Mouse (Mus musculus): Measurements from ENCODE around the gene Zfp385c.

Zfp385c gene

DNA sequence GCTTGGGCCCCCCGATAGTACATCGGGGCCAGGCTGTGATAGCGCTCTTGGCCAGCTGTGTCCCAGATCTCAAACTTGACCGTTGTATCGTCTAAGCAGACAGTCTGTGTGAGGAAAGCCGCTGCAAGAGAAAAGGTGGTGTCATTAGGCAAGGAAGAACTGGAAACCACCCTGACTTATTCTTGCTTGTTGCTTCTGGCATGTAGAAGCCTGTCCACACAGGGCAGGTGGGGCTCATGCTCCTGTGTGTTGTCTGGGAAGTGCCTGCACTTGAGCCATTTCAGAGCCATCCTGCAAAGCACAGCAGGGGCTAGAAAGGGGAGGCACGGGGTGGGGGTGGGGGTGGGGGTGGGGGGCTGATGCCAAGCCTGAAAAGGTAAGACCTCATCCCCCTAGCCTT lies 26.2 kb upstream of the Zfp385c start:
- DNase-seq (ENCODE audit: low spot score) = no peak

DNA sequence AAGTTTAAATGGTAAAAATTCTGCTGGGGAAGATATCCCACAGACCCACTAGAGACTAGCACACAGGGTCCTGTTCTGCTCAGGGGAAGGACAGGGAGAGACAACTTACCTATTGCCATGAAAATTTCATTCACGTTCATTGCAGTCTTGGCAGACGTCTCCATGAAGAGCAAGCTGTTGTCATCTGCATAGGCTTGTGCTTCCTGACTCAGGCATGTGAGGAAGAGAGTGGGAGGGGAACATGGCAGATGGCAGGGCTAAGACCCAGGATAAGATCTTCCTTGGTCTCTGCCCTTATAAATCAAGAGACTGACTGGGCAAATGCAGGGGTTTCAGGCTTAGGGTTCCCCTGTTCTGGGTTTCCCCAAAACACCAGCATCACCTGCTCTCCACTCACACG lies 24.4 kb upstream of the Zfp385c start:
- no peak for DNase-seq (ENCODE audit: low spot score)

DNA sequence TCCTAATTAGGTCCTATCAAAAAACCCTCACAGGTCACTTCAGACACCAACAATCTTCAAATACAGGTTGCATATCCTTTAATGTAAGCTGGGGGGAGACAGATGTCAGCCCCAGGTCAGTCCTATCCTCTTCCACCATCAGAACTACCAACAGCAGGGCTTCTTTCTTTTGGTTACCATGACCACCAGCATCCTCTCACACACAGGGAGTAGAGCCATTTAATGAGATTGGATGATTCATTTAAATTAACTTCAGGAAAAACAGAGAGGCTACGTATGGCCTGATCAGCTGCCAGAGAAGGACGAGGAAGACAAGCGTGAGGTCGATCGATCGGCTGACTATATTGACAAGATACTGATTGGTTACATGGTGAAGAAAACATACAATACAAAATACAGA lies 22.7 kb upstream of the Zfp385c start:
- no peak for DNase-seq (ENCODE audit: low spot score)

DNA sequence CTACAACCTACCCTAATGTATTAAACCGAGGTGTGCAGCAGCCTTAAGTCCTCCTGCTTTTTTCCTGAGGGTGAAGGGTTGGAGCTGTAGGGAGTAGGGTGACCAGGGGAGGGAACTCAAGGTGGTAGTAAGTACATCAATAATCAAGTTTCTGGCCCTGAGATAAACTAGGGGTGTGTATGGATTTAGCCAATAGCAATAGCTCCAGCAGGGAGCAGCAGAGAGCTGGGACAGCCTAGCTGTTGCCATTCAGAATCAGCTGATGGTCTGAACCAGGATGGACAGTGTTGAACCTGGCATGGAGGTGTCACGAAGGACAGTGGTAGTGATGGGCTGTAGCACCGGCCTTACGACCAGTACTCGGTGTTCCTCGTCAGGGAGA lies 22.3 kb upstream of the Zfp385c start:
- peak; percentile 92 for DNase-seq (ENCODE audit: low spot score)

DNA sequence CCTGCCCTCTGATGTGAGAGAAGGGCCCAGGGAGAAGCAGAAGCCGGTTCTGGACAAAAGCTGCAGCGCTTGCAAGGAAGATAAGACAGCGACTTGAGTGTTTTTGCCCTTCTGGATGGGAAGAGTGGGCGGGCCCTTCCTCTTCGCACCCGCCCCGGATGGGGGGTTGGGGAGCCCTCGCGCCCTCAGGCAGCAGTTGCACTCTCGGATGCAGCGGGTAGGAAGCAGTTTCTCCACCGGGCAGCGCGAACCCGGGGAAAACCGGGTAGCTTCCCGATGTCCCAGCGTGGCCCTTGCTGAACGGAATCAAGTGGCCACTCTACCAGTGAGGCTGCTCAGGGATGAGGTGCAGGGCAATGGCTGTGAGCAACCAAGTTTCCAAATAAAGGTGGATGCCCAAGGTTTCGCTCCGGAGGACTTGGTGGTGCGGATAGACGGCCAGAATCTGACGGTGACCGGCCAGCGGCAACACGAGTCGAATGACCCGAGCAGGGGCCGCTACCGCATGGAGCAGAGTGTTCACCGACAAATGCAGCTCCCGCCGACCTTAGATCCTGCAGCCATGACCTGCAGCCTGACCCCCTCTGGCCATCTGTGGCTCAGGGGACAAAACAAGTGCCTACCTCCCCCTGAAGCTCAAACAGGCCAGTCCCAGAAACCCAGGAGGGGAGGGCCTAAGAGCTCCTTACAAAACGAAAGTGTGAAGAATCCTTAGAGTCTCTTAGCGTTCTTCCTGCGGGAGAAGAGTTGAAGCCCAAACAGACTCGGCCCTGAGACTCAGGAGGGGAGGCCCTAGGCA lies 21.7 kb upstream of the Zfp385c start, which contains the start of gene Hspb9:
TSS of gene Hspb9 (plus strand) at position 116 of the 799 bp plus-strand sequence.
- DNase-seq (ENCODE audit: low spot score) = peak; percentile 76

DNA sequence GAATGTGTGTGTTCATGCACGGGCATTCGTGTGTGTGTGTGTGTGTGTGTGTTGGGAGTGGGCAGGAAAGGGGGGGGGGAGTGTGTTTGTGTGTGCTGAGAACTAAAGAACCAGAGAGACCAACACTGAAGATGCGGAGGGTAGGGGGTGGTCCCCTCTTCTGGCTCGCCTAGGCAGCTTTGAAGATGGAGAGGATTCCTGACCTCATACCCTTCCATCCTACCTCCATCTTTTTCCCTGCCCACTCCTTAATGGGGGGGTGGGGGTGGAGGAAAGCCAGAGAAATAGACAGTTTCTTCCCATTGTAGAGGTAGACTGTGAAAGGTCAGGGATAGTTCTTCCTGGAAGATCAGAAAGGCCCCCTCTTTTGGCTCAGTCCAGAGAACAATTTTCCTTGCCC lies 20.9 kb upstream of the Zfp385c start:
- DNase-seq (ENCODE audit: low spot score) = no peak

DNA sequence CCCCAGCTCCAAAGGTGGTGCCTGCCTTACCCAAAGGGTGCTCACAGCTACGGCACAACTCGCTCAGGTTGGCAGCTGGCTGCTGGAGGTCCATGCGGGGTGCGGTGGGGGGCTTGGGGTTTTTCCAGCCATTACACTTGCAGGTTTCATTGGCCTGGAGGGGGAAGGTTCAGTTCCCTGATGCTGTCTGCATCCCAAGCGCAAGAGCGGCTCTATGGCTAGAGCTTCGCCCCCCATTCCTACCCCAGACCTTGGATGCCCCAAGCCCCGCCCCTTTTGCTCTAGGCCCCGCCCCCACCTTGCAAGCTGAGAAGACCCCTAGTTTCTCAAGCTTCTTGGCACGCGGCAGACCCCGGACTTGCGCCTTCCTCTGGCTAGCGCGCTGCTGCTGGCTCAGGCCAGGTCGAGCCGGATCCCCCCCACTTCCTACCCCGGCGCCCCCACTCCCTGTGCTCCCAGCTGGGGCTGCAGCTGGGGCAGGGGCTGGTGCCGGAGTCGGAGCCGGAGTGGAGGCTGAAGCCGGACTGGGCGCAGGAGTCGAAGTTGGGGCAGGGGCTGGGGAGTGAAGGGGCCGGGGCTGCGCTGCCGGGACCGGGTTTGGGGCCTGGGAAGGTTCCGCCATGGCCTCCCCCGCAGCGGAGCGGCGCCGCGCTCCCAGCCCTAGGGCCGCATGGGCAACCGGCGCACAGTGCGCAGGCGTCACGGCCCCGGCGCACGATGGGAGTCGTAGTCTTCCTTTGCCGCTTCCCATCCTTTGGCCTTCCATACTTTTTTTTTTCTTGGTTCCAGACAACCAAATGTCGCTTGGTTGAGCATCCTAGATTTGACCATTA lies 19.7 kb upstream of the Zfp385c start, which contains the start of gene Kat2a:
TSS of gene Kat2a (minus strand) at position 683 of the 833 bp plus-strand sequence.
- peak; percentile 90 for DNase-seq (ENCODE audit: low spot score)

DNA sequence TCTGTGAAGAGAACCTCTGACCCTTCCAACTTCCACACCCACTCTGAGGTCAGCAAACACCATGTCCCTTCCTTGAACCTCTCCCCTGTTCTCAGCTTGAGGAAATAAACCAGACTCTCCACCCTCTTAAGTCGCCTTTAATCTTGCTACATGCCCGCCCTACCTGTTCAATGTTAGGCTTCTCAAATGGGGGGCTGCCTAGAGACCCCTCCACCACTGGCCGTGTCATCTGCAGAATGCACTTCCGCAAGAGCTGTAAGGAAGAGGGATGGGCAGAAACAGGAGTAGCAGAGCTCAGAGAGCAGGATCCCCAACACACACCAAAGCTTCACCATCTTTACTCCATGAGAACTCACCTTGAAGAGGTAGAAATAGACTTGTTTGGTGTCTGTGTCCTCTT lies 18.7 kb upstream of the Zfp385c start:
- DNase-seq (ENCODE audit: low spot score) = no peak

DNA sequence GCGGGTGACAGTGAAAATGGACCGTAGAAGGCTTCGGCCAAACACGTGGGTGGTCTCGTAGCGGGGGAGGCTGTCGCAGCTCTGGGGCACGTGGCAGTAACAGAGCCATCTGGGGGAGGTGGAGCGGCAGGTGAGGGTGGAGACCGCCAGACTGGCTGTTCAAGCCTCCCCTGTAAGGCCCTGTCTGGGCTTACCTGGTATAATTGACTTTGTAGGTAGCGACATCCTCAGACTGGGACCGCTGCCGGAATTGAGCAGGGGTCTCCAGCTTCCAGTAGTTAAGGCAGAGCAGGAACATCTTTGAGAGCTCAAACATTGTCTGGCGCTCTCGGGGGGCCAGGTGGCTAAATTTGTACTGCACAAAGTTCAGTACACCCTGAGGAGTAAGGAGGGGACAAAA lies 18.3 kb upstream of the Zfp385c start:
- no peak for DNase-seq (ENCODE audit: low spot score)

DNA sequence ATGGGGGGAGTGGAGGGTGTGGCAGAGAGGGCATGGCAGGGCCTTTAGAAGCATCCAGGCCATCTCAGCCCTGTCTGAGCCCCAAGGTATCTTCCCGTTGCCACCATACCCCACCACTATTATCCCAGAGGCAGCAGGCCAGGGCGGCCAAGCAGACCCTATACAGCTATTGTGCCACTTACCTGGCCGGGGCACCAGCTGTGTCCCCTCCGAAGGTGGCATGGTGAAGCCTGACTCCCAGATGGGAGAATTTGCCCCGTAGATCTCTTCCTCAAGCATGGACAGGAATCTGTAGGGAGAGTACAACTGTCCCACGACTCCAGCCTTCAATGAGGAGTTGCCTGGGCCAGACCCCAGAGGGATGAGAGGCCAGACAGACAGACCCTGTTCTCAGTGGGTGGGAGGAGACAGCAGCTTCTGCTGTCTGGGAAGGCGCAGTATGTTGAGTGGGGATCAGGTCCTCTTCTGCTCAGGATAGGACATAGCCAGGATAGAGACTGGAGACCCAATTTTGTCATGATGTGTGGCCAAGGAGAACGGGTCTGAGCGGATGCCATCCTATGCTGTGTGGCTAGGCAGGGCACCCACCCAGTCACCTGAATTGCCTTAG lies 17.1 kb upstream of the Zfp385c start:
- DNase-seq (ENCODE audit: low spot score) = no peak

DNA sequence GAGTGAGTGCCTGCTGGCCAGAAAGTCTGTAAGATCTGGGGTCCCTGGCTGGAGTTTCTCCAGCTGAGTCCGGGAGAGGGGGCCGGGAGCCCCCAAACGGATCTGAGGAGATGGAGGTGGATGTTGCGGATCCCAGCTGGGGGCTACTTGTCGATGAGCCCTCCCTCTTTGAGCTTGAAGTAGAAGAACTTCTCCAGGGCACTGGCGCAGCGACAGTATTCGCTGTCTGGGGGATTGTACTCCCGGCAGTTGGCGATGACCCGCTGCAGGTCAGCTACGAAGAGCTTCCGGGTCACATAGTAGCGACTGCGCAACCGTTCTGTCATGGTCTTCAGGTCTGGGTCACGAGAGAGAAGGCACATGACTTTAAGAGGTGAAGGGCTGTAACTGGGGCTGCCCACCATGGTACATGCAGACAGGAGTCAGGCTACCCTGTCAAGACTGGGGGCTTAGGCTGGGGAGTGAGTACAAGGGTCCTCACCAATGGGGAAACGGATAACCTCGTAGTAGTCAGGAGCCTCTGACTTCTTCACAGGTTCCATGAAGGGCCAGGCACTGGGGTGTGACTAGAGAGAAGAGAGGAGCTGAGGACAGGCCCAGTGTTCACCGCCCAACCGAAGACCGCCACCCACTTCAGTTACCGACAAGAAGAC lies 13.0 kb upstream of the Zfp385c start:
- no peak for DNase-seq (ENCODE audit: low spot score)

DNA sequence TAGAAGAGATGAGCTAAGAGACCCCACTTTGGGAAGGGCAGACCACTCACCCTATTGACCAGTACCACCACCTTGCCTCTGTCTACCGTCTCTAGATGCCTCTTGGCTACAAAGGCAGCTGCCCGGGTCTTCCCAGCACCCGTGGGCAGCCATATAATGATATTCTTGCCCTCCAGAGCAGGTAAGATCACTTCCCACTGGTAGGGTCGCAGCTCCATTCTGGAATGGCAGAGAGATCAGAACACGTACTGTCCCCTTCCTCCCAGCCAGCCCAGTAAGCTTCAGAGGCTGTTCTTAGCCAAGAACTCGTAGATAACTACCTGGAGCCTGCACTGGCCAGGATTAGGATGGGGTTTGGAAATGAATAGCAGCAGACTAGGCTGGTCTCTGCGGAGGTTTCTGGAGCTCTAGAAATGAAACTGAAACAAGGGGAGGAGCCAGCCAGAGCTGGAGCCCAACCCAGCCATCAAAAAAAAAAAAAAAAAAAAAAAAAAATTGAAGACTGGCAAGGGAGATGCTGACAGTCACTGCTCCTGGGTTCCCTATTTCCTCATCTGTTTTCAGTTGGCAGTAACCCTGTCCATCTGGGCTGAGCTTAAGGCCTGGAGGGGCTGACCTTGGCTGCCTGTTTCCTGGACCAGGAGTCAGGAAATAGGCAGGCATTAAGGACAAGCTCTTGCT lies 11.7 kb upstream of the Zfp385c start, which contains the start of gene Dhx58:
TSS of gene Dhx58 (minus strand) at position 421 of the 681 bp plus-strand sequence.
- no peak for DNase-seq (ENCODE audit: low spot score)

DNA sequence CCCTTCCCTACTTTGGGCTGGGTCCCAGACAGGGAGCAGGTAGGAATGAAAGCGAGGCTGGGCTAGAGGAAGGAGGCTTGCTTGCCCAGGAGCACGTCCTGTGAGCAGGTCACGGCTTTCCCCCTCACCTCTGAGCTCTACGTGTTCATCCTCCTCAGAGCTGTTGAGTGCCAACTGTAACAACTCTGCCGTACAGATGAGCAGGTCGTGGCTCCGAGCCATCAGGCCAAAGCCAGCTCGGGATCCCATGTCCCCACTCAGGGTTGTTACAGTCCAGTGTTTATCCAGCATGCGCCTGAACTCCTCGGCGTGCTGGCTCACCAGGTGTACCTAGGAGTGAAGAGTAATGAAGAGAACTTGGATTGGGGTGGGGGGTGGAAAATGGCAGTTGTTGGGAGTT lies 11.1 kb upstream of the Zfp385c start:
- DNase-seq (ENCODE audit: low spot score) = no peak

DNA sequence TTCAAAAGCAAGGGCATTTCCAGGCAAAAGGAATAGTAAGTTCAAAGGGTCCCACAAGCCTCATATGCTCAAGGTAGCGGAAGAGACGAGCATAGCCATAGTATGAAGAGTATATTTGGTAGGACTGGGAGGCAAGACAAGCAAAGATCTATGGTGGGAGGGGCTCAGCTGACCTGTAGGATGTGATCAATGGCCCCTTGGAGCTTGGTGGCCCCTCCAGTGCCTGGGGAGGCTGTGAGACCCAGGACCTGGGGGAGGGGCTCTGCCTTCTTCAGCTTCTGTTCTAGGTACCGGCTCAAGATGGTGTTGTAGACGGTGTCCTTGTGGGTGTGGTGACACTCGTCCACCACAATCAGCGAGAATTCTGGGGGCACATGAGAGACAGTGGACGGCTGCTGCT lies 10.7 kb upstream of the Zfp385c start:
- no peak for DNase-seq (ENCODE audit: low spot score)

DNA sequence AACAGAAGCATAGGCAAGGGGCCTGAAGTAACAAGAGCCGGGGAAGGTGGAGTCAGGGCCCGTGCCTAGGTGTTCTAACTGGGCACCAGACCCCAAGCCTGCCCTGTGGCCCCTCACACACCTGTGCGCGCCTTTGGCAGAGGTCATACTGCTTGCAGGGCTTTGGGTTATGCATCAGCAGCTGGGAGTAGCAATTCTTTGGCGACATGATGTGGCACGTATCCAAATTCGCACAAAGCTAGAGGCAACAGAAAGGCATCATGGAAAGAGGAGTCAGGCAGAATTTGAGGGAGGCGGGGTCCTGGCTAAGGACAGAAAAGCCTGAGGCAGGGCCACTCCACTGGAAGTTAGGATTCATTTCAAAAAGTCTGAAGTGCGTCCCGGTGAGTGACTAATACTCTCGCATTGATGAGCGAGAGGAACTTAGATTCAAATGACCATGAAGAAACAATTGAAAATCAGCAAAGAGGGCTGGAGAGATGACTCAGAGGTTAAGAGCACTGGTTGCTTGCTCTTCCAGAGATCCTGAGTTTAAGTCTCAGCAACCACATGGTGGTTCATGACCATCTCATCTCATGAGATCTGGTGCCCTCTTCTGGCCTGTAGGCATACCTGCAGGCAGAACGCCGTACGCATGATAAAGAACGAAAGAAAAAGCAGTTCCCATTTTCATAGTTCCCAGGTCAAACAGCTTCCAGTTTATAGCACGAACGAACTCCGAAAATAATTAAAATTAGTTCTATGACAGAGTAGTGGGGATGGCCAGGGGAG lies 10.0 kb upstream of the Zfp385c start:
- no peak for DNase-seq (ENCODE audit: low spot score)

DNA sequence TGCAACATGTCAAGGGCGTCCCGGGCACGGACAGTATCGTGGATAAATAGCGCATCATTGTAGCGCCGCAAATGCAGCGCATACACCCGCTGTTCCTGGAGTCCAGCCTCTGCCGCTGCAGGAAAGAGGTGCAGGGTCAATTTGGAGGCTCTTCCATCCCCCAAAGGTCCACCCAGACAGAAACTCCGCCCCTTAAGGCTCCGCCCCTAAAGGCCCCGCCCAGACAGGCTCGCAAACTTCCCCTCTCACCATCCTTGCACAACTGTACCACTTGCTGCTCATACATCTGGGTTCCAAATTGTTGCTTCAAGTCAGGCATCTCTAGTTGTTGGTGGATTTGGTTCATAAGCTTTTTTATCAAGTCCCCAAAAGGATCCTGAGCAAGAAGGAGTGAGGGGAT lies 9.0 kb upstream of the Zfp385c start:
- peak; percentile 83 for DNase-seq (ENCODE audit: low spot score)

DNA sequence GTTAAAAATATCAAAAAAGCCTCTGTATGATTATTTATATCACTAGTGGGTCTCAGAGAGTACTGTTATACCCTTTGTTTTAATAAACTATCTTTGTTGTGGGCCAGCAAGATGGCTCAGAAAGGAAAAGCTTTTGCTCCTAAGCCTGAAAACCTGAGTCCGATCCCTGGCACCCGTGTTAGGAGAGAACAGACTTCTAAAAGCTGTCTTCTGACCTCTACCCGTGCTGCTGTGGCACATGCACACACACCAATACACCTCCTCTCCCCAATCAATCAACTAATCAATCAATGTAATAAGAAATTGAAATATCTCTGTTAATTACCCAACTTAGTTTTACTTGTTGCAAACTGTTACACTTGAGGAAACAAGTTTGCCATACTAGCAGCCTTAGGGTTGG lies 8.5 kb upstream of the Zfp385c start:
- no peak for DNase-seq (ENCODE audit: low spot score)

DNA sequence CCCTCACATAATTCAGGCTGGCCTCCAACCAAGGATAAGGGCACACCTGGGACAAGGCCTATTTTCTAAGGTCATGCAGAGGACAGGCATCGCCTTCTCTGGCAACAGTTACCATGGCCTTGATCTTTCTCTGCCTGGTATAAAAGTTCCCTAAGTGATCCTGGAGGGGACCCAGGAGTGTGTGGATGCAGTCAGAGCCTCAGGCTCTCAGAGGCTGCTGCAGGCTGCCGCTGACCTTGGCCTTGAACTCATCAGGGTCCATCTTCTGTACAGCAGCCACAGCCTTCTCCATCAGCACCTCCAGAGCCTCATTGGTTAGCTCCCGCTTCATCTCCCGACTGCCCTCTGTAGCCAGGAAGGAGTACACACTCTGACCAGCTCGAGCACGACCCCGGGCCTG lies 5.7 kb upstream of the Zfp385c start:
- no peak for DNase-seq (ENCODE audit: low spot score)

DNA sequence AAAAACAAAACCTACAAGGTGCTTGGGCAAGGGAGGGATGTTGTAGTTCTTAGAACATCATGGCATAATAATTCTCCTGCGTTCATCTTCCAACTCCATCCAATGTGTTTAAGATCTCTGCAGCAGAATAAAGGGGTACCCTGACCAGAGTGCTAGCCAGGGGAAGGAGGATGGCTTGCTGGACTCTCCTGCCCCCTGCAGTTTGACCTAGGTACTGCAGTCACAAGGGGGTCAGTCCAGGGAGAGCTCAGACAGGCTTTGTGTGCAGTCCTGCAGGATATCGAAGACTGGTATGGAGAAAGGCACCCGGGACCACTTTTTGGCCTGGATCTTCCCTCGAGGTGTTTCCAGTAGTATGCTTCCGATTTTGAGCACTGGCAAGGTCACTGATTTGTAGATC lies 2.7 kb upstream of the Zfp385c start:
- peak; percentile 93 for DNase-seq (ENCODE audit: low spot score)

DNA sequence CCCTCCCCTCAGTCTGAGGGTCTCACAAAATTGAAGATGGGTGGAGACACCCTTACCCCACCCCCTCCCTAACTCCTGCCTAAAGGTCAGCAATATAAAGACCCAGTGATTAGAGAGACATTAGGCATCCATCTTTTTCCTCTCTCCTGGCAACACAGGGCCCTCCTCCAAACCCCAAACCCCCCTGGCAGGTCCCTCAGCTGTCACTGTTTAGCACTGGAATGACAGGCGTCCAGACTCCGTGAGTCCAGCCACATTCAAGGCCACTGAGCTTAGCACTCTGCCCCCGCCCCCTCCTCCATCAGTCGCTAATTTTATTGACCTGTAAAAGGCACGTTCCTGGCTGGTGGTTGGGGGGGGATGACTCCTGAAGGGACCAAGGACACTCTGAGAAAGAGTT lies 899 bp upstream of the Zfp385c start:
- no peak for DNase-seq (ENCODE audit: low spot score)

DNA sequence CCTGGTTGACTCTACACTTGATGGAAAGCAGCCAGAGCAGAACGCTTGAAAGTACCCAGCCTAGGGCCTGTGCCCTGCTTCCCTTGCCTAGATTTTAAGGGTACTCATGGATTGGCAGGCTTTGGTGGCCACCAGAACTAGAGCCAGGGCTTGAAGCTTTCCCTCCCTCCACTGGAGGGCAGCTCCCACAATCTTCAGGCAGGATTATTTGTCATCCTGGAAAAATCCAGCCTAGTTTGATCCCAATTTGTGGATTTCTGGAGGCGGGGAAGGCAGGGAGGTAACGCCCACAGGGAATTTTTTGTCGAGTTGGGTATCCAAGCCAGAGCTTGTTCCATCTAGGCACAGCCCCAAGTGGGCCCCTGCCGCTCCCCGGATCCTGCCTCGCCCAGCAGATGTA lies 1.9 kb downstream of the Zfp385c start:
- DNase-seq (ENCODE audit: low spot score) = no peak
